Mouse (Mus musculus) C2C12 (cell line): Measurements from ENCODE around the gene Trim23.

Source experiments
- CEBPB ChIP-seq: IDR thresholded peaks from one replicate; pipeline ENCODE4 v1.6.1; 2011; ENCODE audit warnings: low read depth, mild to moderate bottlenecking, control low read depth, moderate library complexity
- CTCF ChIP-seq: IDR thresholded peaks from one replicate; pipeline ENCODE4 v1.5.1; 2011; ENCODE audit not compliant: control insufficient read depth, insufficient read depth, insufficient read length
- FOSL1 ChIP-seq: IDR thresholded peaks from one replicate; pipeline ENCODE4 v1.8.0; 2011; ENCODE audit warnings: mild to moderate bottlenecking, low read length; ENCODE audit not compliant: poor library complexity, insufficient read depth, severe bottlenecking
- MAX ChIP-seq: IDR thresholded peaks from one replicate; pipeline ENCODE4 v1.6.1; 2011; ENCODE audit warnings: mild to moderate bottlenecking, control low read depth
- MYOD1 ChIP-seq: IDR thresholded peaks from one replicate; pipeline ENCODE4 v1.6.1; 2011; ENCODE audit warnings: low read depth; ENCODE audit not compliant: control insufficient read depth, insufficient read length
- MYOG ChIP-seq: IDR thresholded peaks from one replicate; pipeline ENCODE4 v1.6.1; 2011; ENCODE audit not compliant: control insufficient read depth, insufficient read length; ENCODE audit errors: extremely low read depth
- USF1 ChIP-seq: IDR thresholded peaks from one replicate; pipeline ENCODE4 v1.6.1; 2011; ENCODE audit warnings: low read depth, mild to moderate bottlenecking, control low read depth, moderate library complexity

DNA sequence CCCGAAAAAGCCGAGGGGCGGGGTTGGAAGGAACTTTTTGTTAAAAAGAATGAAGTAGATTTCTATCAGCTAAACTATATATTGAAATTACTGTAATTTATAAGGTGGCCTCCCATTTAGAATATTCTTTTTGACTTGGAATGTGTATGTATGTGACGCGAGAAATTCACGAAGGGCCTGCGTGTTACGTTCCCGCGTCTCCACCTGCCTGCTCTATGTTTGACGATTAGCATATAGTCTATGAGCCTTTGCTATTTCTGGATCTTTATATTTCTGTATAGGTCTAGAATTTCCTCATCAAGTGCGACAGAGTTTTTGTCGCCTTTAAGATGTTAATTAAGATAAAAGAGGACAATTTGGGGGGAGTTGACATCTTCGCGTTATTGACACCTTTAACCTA lies 50.6 kb downstream of the Trim23 start:
- TF ChIP-seq CTCF (no peak), USF1 (no peak), MAX (no peak), MYOD1 (no peak), MYOG (no peak), CEBPB (no peak), FOSL1 (no peak)
